Mouse (Mus musculus) kidney, postnatal 36 days (tissue): ENCODE measurements around the gene Hist1h2ag.
"Not testable (repeated sequence)": the region's sequence is repeated elsewhere in the genome, so short reads cannot be mapped to it uniquely, and the experiment has no call there.

Experiments used
- DNase-seq, 2 experiments: peaks; one replicate each; pipeline ENCODE4 v3.0.0; 2021 to 2022; ENCODE audit warnings: mixed read lengths in 2 of 2

Gene Hist1h2ag

GRCm38 (mm10) chr13:22042568-22043502 lies at the start of gene Hist1h2ag, which contains the start of gene Hist1h2bj:
Gene Hist1h2ag (minus strand): TSS chr13:22042944.
Gene Hist1h2bj (plus strand): TSS chr13:22043214.
- peak; percentile 82 to 96 for DNase-seq

- DNase-seq = not testable (repeated sequence)
Observed at GRCm38 (mm10) chr13:22084140-22084539, 41.4 kb upstream of the Hist1h2ag start, which contains the start of gene Vmn1r188. Gene Vmn1r188 (plus strand): TSS chr13:22084440.

- DNase-seq = no peak
Observed at GRCm38 (mm10) chr13:22063468-22063867, 20.7 kb upstream of the Hist1h2ag start.

GRCm38 (mm10) chr13:22061422-22061821 lies 18.7 kb upstream of the Hist1h2ag start:
- no peak for DNase-seq

- DNase-seq = no peak
Observed at GRCm38 (mm10) chr13:22053754-22054153, 11.0 kb upstream of the Hist1h2ag start.

GRCm38 (mm10) chr13:22051523-22051859 lies 8.7 kb upstream of the Hist1h2ag start:
- DNase-seq = no peak

- DNase-seq = peak; percentile 89 to 96
Observed at GRCm38 (mm10) chr13:22050591-22051522, 8.1 kb upstream of the Hist1h2ag start.

GRCm38 (mm10) chr13:22049737-22050440 lies 7.1 kb upstream of the Hist1h2ag start:
- peak in 1 of 2 experiments; percentile 19 for DNase-seq

GRCm38 (mm10) chr13:22049041-22049440 lies 6.3 kb upstream of the Hist1h2ag start:
- DNase-seq = no peak

GRCm38 (mm10) chr13:22045311-22045710 lies 2.6 kb upstream of the Hist1h2ag start:
- DNase-seq = no peak

- DNase-seq = no peak
Observed at GRCm38 (mm10) chr13:22044432-22045155, 1.9 kb upstream of the Hist1h2ag start.

GRCm38 (mm10) chr13:22043503-22044431 lies 1.0 kb upstream of the Hist1h2ag start:
- peak in 1 of 2 experiments; percentile 64 for DNase-seq

GRCm38 (mm10) chr13:22041651-22042567 lies 835 bp downstream of the Hist1h2ag start:
- DNase-seq = no peak

- peak; percentile 94 to 96 for DNase-seq
Observed at GRCm38 (mm10) chr13:22041142-22041536, 1.6 kb downstream of the Hist1h2ag start, which contains the start of gene Hist1h4i. Gene Hist1h4i (minus strand): TSS chr13:22041362.

GRCm38 (mm10) chr13:22040464-22041141 lies 2.1 kb downstream of the Hist1h2ag start:
- no peak for DNase-seq

GRCm38 (mm10) chr13:22039951-22040463 lies 2.7 kb downstream of the Hist1h2ag start:
- no peak for DNase-seq

GRCm38 (mm10) chr13:22039364-22039763 lies 3.4 kb downstream of the Hist1h2ag start:
- DNase-seq = no peak

GRCm38 (mm10) chr13:22037415-22037814 lies 5.3 kb downstream of the Hist1h2ag start:
- DNase-seq = no peak
